Mouse (Mus musculus) mouse embryonic stem cell (cell line): Measurements from ENCODE around the gene Mbtd1.

Experiments
- in situ Hi-C, 2 experiments: fragments of 300-500 bp; cut with MboI; formaldehyde crosslinking; loops; 1 replicate in 1 of 2; 3 replicates in 1 of 2; pipeline ENCODE4 v1.14.3; 2019 to 2020; ENCODE audit warnings: low sequenced_read_pairs in 2 of 2, low pct_unique_long_range_greater_than_20kb in 1 of 2, mixed read lengths in 1 of 2; ENCODE audit not compliant: unreplicated experiment in 1 of 2

Gene Mbtd1

DNA sequence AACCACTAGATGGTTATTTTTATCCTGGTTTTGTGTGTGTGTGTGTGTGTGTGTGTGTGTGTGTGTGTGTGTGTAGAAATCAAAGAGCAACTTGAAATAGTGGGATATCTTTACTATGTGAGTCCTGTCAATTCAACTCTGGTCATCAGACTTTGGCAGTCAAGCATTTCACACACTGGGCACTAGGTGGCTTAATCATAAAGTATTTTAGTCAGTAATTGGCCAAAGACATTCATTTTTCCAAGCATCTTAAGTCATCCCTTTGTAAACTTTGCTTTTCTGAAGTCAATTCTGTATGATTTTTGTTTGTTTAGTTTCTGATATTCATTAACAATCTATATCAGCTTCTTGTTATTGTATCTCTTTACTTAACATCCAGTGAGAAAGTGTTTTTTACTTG lies 43.5 kb downstream of the Mbtd1 start:
- in situ Hi-C loops = no loop called here

DNA sequence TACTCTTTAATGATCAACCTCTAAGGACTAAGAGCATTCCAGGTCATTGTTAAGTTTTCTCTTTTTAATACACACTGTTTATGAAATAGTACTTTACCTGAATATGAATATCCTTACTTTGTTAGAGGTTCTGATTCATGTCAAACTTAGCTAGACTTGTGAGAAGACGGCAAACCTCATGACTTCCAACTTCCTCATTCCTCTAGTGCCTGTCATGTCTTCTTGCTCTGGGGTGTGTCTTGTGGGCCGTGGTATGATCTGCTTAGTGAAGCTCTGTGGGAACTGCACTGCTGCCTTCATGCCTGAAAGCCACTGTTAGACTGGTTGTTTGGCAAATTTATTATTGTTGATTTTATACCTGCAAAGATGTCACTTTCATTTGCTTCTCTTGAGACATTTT lies 55.3 kb downstream of the Mbtd1 start:
- in situ Hi-C loops = no loop called here

DNA sequence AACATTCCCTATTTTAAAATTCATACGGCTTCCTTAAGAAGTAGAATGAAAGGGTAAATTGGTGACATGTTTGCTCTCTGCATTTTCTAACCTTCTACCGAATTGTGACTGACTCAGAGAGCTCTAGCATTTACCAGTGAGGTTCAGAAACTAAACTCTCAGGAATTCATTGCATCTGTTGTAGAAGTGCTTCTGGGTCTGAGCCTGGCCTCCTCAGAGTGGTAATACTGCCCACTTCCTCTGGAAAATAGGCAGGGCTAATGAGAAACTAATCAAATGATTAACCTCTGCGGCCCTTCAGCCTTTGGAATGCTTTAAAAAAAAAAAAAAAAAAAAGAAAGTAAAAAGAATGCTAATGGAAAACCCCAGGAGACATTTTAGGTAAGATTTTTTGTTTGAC lies 59.3 kb downstream of the Mbtd1 start:
- in situ Hi-C loops = no loop called here

DNA sequence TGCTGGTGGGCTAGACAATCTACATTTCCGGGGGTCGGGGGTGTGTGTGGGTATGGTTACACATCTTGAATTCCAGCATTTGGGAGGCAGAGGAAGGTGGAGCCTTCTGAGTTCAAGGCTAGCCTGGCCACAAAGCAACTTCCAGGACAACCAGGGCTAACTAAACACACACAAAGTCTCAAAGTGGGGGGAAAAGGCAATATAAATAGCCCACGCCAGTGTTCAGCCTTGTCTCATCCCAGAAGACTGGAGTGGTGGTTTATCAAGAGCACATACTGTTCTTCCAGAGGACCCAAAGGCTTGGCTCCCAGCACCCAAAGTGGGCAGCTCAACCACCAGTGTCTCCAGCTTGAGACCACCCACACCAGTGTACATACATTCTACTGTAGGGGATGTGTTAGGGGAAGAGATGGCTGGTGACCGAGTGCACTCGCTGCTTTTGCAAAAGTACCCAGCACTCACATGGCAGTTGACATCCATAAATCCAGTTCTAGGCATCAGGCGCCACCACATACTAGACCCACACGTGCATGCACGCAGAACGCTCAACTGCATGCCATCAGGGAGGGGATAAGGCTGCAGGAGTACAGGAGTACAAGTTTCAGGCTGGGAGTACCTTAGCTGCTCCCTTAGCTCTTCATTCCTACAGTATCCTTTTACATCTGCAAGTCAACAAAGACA lies 63.4 kb downstream of the Mbtd1 start:
- in situ Hi-C loops = no loop called here

DNA sequence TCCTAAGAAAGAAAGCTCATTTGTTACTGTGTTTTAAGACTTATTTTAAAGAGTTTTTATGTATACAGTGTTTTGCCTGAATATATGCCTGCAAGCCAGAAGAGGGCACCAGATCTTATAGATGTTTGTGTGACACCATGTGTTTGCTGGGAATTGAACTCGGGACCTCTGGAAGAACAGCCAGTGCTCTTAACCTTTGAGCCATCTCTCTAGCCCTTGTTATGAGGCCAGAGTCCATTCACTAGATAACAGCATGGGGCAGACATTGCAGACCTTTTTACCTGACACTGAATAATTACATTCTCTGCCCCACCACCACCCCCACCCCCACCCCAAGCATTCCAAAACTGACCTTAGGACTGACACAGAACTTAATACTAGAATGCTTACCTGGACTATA lies 64.4 kb downstream of the Mbtd1 start:
- in situ Hi-C loops = loop anchor here in 1 of 2 experiments (25.0 kb wide), 1 partner anchor 312 kb away; no protein-coding TSS in a partner anchor

DNA sequence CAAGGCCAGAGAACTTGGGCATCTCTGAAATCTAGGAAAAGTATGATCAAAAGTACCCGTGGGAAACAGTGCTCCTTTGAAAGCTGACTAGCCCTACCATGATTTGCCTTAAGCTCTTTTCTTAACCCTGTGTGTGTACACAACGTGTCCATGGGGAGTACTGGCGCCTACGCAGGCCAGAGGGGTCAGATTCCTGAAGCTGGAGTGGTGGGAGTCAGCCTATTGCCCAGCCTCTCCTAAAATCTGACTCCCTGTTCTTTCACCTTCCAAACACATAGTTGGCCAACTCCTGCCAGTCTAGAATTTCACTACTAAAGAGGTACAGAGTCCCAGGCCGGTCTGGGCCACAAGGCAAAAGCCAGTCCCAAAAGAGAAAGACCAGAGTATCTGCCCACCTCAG lies 66.7 kb downstream of the Mbtd1 start:
- in situ Hi-C loops = loop anchor here in 1 of 2 experiments (25.0 kb wide), 1 partner anchor 310 kb away; no protein-coding TSS in a partner anchor

DNA sequence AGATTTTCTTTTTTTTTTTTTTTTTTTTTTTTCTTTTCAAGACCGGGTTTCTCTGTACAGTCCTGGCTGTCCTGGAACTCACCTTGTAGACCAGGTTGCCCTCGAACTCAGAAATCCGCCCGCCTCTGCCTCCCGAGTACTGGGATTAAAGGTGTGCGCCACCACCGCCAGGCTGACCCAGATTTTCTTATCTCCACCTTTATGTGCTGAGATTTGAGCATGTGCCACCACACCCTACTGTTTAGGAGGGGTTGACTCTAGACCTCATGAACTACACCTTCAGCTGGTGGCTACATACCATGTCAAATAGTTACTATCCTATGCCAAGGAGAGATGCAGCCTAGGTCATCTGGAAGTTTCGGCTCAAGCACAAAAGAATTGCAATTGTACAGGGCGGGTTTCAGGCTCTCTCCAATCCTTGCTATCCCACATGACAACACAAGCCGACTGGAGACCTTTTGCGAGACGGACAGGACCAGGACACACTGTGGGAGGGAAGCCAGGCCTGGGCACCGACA lies 69.1 kb downstream of the Mbtd1 start:
- in situ Hi-C loops = loop anchor here in 1 of 2 experiments (25.0 kb wide), 1 partner anchor 308 kb away; no protein-coding TSS in a partner anchor

DNA sequence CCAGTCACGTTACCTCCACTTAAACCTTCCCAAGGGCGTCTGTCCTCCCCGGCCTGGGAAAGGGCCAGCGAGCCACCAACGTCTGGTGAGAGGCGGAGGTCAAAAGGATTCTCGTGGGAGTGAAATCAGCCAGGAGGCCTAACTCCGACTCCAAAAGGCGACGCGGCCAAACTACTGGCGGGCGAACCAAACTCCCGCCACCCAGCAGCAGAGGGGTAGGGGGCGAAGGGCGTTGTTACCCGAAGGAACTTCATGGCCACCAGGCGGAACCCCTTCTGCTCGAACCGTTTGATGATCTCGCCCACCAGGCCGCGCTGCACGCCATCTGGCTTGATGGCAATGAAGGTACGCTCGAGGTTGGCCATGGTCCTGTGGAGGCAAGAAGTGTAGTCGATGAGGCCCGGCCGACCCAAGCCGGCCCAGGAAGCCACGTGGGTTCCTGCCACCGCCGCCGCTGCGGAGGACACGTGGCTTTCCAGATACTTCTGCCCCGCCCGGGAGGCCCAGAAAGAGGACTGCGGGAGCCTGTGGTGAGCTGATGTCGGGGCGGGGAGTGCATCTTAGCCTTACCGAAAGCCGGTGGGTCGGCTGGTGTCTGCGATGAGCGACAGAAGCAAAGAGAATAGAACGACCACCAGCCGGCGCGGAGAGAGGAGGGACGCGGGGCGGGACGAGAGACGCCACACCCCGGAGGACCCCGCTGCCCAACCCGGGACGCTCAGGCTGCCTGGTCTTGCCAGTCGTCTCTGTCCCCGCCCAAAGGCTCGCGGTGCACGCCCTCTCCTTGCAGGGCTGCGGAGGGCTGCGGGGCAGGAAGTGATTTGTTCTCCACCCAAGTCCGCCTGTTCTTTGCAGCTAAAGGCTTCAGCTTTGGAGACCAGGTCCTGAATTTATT lies 69.9 kb downstream of the Mbtd1 start:
- in situ Hi-C loops = loop anchor here in 1 of 2 experiments (25.0 kb wide), 1 partner anchor 307 kb away; no protein-coding TSS in a partner anchor

DNA sequence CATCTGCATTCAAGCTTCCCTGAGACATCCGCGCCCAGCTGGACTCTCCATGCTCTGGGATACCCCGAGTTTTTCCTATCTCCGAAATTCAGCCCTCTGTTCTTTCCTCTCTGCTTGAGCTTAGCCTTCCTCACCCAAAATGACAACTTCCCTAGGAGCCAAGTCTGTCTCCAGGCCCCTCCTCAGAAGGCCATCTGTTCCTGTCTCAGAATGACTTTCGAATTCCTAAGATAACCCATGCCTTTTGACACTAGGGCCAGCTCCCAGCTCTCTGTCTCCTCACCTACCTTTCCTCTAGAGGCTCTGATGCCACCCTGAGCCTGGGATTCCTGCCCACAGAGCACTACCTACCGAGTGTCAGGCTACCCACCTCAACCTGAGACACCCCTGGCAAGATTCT lies 70.5 kb downstream of the Mbtd1 start, which contains the start of gene Nme2:
Gene Nme2, minus strand, starts transcription at position 101 of the 400 bp plus-strand sequence.
- in situ Hi-C loops = loop anchor here in 1 of 2 experiments (25.0 kb wide), 1 partner anchor 306 kb away; no protein-coding TSS in a partner anchor

DNA sequence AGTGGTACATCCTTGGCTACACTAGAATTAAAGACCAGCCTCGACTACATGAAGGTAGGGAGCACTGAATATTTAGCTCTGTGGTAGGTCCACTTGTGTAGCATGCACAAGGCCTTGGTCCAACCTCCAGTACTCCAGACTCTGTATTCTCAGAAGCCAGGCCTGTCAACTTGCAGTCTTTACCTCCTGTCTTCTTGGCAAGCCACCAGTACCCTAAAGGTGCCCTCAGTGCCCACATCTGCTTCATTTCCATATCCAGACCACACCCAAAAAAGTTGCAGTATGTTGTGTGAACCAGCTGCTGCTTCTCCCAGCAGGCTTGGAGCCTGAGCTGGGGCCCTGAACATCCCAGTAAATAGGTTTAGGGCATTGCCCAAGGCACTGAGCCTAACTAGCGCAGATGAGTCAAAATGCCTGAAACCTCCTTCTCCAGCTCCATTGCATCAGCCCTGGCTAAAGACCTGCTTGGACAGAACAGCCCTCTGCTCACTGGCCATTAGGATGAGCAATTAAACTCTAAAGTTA lies 71.4 kb downstream of the Mbtd1 start:
- in situ Hi-C loops = loop anchor here in 1 of 2 experiments (25.0 kb wide), 1 partner anchor 305 kb away; no protein-coding TSS in a partner anchor

DNA sequence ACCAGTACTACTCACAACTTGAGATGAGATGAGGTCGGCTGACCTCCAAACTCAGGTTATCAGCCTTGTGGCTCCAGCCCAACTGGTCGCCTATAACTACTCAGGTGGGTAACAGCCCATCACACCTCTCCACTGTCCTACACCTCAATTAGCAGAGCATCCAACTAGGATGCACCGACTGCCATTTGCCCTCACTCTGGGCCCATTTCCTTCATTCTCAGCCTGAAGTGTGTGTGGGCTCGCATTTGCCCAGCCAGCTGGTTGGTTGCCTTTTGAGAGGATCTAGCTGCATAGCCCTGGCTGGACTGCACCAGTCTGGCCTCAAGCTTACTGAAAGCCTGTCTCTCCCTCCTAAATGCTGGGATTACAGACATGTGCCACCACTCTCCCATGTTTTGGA lies 72.1 kb downstream of the Mbtd1 start:
- in situ Hi-C loops = loop anchor here in 1 of 2 experiments (25.0 kb wide), 1 partner anchor 305 kb away; no protein-coding TSS in a partner anchor

DNA sequence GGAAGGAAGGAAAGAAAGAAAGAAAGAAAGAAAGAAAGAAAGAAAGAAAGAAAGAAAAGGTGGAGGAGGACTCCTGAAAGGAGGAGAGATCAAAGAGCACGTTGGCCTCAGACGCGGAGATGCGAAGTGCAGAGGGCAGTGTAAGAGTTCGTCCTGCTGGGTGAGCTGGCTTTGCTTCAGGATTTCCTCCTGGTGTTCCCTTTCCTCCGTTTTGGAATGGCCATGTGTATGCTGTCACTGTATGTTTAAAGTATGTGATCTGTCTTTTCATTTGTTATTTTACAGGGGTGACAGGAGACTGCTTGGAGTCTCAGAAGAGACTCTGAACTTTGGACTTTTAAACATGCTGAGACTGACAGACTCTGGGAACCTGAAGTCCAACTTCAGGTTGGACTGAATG lies 75.8 kb downstream of the Mbtd1 start:
- in situ Hi-C loops = loop anchor here in 1 of 2 experiments (25.0 kb wide), 1 partner anchor 301 kb away; no protein-coding TSS in a partner anchor

DNA sequence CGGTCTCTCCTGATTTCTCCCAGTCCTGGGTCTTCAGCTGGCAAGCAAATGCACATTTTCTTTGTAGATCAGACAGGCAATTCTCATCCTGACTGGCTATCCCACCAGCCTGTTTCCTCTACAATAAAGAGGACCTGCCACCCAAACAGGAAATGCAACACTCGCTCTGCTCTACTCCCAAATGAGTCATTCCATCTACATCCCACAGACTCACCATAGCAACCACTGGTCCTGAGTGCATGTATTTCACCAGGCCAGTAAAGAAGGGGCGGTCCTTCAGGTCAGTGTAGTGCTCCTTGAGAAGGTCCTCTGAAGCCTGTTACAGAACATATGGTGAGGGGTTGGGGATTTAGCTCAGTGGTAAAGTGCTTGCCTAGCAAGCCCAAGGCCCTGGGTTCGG lies 77.4 kb downstream of the Mbtd1 start:
- in situ Hi-C loops = loop anchor here in 1 of 2 experiments (25.0 kb wide), 1 partner anchor 299 kb away; no protein-coding TSS in a partner anchor

DNA sequence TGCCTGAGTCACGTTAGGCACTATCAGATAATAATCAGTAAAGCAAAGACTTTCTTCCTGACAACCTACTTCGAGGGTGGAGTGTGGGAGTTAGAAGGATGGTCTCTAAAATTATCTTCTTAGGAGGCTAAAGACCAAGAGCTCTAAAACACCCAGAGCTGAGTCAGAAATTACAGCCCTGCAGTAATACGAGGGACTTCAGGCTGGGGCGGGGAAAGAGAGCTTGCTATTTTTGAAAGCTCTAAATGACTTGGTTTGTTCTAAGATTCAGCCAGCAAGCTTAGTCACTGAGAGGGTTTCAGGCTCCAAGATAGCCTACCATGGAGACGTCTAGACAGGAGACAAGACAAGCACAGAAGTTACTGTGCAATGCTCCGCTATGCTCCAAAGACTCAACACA lies 79.7 kb downstream of the Mbtd1 start:
- in situ Hi-C loops = loop anchor here in 1 of 2 experiments (25.0 kb wide), 1 partner anchor 297 kb away; no protein-coding TSS in a partner anchor

DNA sequence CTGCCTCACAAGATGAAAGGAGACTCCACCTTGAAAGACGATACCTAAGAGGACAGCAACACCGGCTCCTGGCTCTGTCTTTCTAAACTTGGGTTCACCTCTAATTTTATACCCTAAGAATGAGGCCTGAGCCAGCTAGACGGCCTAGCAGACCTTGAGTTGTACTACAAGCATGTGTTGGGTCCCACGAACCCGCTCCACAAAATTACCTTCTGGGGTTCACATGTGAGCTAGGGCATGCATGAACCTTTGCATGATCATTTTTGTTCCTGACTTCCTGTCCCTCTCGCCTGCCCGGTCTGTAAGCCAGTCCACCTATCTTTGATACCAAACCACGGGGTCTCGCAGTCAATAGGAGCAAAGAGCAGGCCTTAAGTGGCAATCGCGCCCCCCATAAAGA lies 81.7 kb downstream of the Mbtd1 start:
- in situ Hi-C loops = loop anchor here in 1 of 2 experiments (25.0 kb wide), 1 partner anchor 295 kb away; no protein-coding TSS in a partner anchor

DNA sequence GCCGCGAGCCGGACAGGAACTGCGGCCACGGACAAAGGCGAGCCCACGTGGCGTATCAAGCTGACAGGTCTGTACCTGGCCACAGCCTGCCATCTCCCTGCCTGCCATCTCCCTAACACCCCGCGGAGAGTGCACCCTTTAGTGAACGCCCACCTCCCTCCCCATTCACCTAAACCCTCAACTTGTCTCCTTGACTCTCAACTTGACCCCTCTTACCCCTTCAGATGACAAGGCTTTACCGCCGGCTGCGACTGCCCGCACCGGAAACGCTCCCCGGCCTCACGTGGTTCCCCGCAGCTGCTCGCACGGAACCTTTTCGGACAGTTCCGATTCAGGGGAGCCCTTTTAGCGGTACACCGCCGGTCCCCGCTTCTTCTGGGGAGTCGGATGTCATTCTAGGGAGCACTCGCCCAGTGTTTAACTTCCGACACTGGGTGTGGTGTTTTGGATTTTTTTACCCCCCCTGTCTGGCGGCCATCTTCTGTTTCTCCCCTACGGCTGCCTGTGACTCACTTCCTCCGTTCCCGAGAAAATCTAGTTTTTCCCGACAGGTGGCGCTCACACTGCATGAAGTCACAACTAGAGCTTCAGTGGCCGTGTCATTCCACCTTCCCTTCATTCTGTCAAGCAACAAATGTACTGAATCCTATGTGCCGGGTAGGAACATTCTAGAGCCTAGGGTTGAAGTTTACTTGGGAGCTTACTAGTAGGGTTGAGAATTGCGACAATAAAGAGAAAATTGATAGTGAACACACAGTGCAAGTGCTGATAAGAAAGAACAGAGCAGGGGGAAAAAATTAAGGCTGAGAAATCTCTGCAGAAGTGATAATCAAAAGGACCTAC lies 82.6 kb downstream of the Mbtd1 start, which contains the start of the genes Gm20390 and Nme1:
Gene Gm20390, minus strand, starts transcription at position 289 of the 843 bp plus-strand sequence.
Gene Nme1, minus strand, starts transcription at position 517 of the 843 bp plus-strand sequence.
- in situ Hi-C loops = loop anchor here in 1 of 2 experiments (25.0 kb wide), 1 partner anchor 294 kb away; no protein-coding TSS in a partner anchor

DNA sequence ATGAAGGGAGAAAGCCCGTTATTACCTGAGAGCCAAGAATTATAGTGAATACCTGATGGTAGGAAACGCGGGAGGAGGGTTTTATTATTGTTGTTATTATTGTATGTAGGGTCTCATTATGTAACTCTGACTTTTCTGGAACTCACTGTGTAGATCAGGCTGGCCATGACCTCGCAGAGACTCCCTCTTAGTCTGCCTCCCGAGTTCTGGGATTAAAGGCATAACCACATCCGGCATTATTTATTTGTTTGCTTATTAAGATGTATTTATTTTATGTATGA lies 83.1 kb downstream of the Mbtd1 start:
- in situ Hi-C loops = loop anchor here in 1 of 2 experiments (25.0 kb wide), 1 partner anchor 294 kb away; no protein-coding TSS in a partner anchor
